Mouse (Mus musculus): ENCODE data around the gene Glce. TPM values are rescaled to one million over a fixed set of nuclear protein-coding genes. Genes with fewer than 3 reads are reported as not detected.

The Glce gene
- polyA plus RNA-seq (2014; fragmentation: Nextera tagmentation; extraction: Ambion mirVana): 24.1 and 25.0 TPM in 2 replicates

GRCm38 (mm10) chr9:62122508-62123215 lies at the start of gene Glce:
TSS of gene Glce (minus strand) at chr9:62122655.
- Histone ChIP-seq H3K27ac (replicated peaks; ENCODE audit: low read depth, low read length) (peak within 1 kb of the TSS; percentile 78; the same call in 1 of the 2 replicates), H3K9me3 (ENCODE audit: control insufficient read depth, low read length) (no peaks in the 10 kb centered on the region), H3K4me1 (ENCODE audit: control insufficient read depth, insufficient read depth, low read length) (no peaks in the 10 kb centered on the region), H3K36me3 (ENCODE audit: control insufficient read depth, insufficient read depth, low read length) (no peaks in the 10 kb centered on the region), H3K27me3 (ENCODE audit: control insufficient read depth, insufficient read depth, low read length) (no peaks in the 10 kb centered on the region), H3K4me2 (ENCODE audit: low read depth, severe bottlenecking) (peak within 1 kb of the TSS; percentile 74), H3K4me3 (ENCODE audit: low read depth, low read length) (peak within 1 kb of the TSS; percentile 83), H3K9ac (ENCODE audit: low read length) (peak within 1 kb of the TSS; percentile 94)
- WGBS: under 1% methylated on average over 51 of the region's 51 CpGs
- DNase-seq (ENCODE audit: low spot score): peak; percentile 99
- peak; percentile 99 for ATAC-seq (ENCODE audit: insufficient number of reproducible peaks, low FRiP score, low TSS enrichment, low read depth)

DNA sequence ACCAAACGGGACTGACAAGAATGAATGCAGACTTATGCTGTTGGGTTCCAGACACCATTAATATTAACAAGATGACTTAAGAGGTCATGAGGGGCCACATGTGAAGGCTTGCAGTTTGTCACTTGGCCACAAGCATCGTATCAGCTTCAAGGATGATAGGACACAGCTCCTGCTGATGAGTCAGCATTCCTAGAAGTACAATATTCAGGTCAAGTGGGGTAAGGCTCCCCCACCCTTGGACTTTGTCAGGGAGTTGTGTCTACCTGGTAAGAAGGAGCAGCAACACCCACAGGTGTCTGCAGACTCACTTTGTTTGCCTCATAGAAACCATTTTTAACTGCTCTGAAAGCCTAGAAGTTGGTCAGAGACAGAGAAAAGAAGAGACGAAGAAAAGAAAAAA lies 49.8 kb upstream of the Glce start:
- no peaks in the 10 kb centered on the region for H3K27me3 ChIP-seq (ENCODE audit: control insufficient read depth, insufficient read depth, low read length)
- no peak overlapping the region for H3K27ac ChIP-seq (replicated peaks; ENCODE audit: low read depth, low read length)
- H3K4me3 ChIP-seq (ENCODE audit: low read depth, low read length): no peak overlapping the region
- WGBS: 78% methylated on average over 3 of the region's 3 CpGs
- no peak overlapping the region for H3K9ac ChIP-seq (ENCODE audit: low read length)
- DNase-seq (ENCODE audit: low spot score): no peak
- no peak for ATAC-seq (ENCODE audit: insufficient number of reproducible peaks, low FRiP score, low TSS enrichment, low read depth)
- no peaks in the 10 kb centered on the region for H3K9me3 ChIP-seq (ENCODE audit: control insufficient read depth, low read length)
- H3K36me3 ChIP-seq (ENCODE audit: control insufficient read depth, insufficient read depth, low read length): no peaks in the 10 kb centered on the region
- no peaks in the 10 kb centered on the region for H3K4me1 ChIP-seq (ENCODE audit: control insufficient read depth, insufficient read depth, low read length)
- H3K4me2 ChIP-seq (ENCODE audit: low read depth, severe bottlenecking): no peak overlapping the region

- H3K4me3 ChIP-seq (ENCODE audit: low read depth, low read length): no peak overlapping the region
- no peak overlapping the region for H3K9ac ChIP-seq (ENCODE audit: low read length)
- H3K4me2 ChIP-seq (ENCODE audit: low read depth, severe bottlenecking): no peak overlapping the region
- WGBS: 92% methylated on average over 2 of the region's 2 CpGs
- no peaks in the 10 kb centered on the region for H3K9me3 ChIP-seq (ENCODE audit: control insufficient read depth, low read length)
- H3K27me3 ChIP-seq (ENCODE audit: control insufficient read depth, insufficient read depth, low read length): no peaks in the 10 kb centered on the region
- ATAC-seq (ENCODE audit: insufficient number of reproducible peaks, low FRiP score, low TSS enrichment, low read depth) (no peak), DNase-seq (ENCODE audit: low spot score) (no peak)
- H3K36me3 ChIP-seq (ENCODE audit: control insufficient read depth, insufficient read depth, low read length): no peaks in the 10 kb centered on the region
- no peak overlapping the region for H3K27ac ChIP-seq (replicated peaks; ENCODE audit: low read depth, low read length)
- peaks cover 3% of the 10 kb centered on the region; the same call in 1 of the 2 replicates for H3K4me1 ChIP-seq (ENCODE audit: control insufficient read depth, insufficient read depth, low read length)
These were observed 48.5 kb upstream of the Glce start for GRCm38 (mm10) chr9:62170921-62171320.

GRCm38 (mm10) chr9:62166621-62167020 lies 44.2 kb upstream of the Glce start:
- whole genome bisulfite sequencing: 58% methylated on average over 5 of the region's 5 CpGs
- Histone ChIP-seq H3K27me3 (ENCODE audit: control insufficient read depth, insufficient read depth, low read length) (no peaks in the 10 kb centered on the region), H3K36me3 (ENCODE audit: control insufficient read depth, insufficient read depth, low read length) (no peaks in the 10 kb centered on the region), H3K9me3 (ENCODE audit: control insufficient read depth, low read length) (no peaks in the 10 kb centered on the region), H3K4me3 (ENCODE audit: low read depth, low read length) (no peak overlapping the region), H3K9ac (ENCODE audit: low read length) (no peak overlapping the region), H3K27ac (replicated peaks; ENCODE audit: low read depth, low read length) (no peak overlapping the region), H3K4me1 (ENCODE audit: control insufficient read depth, insufficient read depth, low read length) (peaks cover 3% of the 10 kb centered on the region), H3K4me2 (ENCODE audit: low read depth, severe bottlenecking) (no peak overlapping the region)
- DNase-seq (ENCODE audit: low spot score): no peak
- no peak for ATAC-seq (ENCODE audit: insufficient number of reproducible peaks, low FRiP score, low TSS enrichment, low read depth)

DNA sequence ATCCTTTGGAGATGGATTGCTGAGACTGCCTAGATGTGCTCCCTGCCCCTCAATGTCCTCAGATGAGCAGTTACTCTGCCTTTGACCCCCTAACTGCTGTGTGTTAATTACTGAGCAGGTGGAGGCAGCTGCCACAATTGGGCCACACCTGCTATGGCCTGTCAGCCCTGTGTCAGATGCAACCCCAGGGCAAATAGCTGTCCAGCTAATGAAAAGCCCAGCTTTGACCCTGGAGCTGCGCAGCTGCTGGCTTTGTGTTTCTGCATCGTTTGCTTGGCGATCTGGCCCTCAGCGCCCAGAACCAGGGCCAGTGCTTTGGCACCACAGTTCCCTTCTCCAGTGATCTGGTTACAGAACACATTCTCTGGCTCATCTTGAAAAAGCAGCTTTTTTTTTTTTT lies 43.7 kb upstream of the Glce start:
- H3K9ac ChIP-seq (ENCODE audit: low read length): no peak overlapping the region
- DNase-seq (ENCODE audit: low spot score) (peak; percentile 41), ATAC-seq (ENCODE audit: insufficient number of reproducible peaks, low FRiP score, low TSS enrichment, low read depth) (no peak)
- H3K27ac ChIP-seq (replicated peaks; ENCODE audit: low read depth, low read length): no peak overlapping the region
- H3K4me1 ChIP-seq (ENCODE audit: control insufficient read depth, insufficient read depth, low read length): peaks cover 3% of the 10 kb centered on the region
- no peak overlapping the region for H3K4me3 ChIP-seq (ENCODE audit: low read depth, low read length)
- no peaks in the 10 kb centered on the region for H3K9me3 ChIP-seq (ENCODE audit: control insufficient read depth, low read length)
- no peaks in the 10 kb centered on the region for H3K27me3 ChIP-seq (ENCODE audit: control insufficient read depth, insufficient read depth, low read length)
- H3K4me2 ChIP-seq (ENCODE audit: low read depth, severe bottlenecking): no peak overlapping the region
- no peaks in the 10 kb centered on the region for H3K36me3 ChIP-seq (ENCODE audit: control insufficient read depth, insufficient read depth, low read length)
- WGBS: 38% methylated on average over 4 of the region's 4 CpGs

DNA sequence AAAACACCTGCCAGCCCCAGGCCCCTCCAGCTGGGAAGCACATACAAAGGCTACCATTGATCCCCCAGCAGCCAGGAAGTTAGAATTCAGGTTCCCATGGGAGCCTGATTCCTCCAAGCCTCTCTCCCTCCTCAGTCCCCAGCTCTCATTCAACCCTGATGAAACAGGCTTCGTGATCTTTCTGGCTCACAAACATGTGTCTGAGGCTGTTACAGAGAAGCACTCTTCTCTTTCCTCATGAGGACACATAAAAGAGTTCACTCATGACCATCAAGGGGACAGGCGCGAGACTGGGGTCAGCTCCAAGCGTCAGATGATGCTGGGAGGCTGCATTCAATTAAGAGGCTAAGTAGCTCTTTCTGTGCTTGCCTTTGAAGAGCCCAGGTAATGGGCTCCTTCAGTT lies 40.4 kb upstream of the Glce start:
- H3K27ac ChIP-seq (replicated peaks; ENCODE audit: low read depth, low read length): no peak overlapping the region
- no peak overlapping the region for H3K4me3 ChIP-seq (ENCODE audit: low read depth, low read length)
- ATAC-seq (ENCODE audit: insufficient number of reproducible peaks, low FRiP score, low TSS enrichment, low read depth) (0 out of 2 replicates have a peak, but pooled peaks have one; percentile 13), DNase-seq (ENCODE audit: low spot score) (peak; percentile 68)
- no peaks in the 10 kb centered on the region for H3K9me3 ChIP-seq (ENCODE audit: control insufficient read depth, low read length)
- peaks cover 3% of the 10 kb centered on the region for H3K4me1 ChIP-seq (ENCODE audit: control insufficient read depth, insufficient read depth, low read length)
- H3K27me3 ChIP-seq (ENCODE audit: control insufficient read depth, insufficient read depth, low read length): no peaks in the 10 kb centered on the region
- no peak overlapping the region for H3K4me2 ChIP-seq (ENCODE audit: low read depth, severe bottlenecking)
- no peaks in the 10 kb centered on the region for H3K36me3 ChIP-seq (ENCODE audit: control insufficient read depth, insufficient read depth, low read length)
- no peak overlapping the region for H3K9ac ChIP-seq (ENCODE audit: low read length)
- WGBS: 15% methylated on average over 4 of the region's 4 CpGs

- Histone ChIP-seq H3K9me3 (ENCODE audit: control insufficient read depth, low read length) (no peaks in the 10 kb centered on the region), H3K4me1 (ENCODE audit: control insufficient read depth, insufficient read depth, low read length) (no peaks in the 10 kb centered on the region; the same call in 1 of the 2 replicates), H3K4me2 (ENCODE audit: low read depth, severe bottlenecking) (no peak overlapping the region), H3K4me3 (ENCODE audit: low read depth, low read length) (no peak overlapping the region), H3K27ac (replicated peaks; ENCODE audit: low read depth, low read length) (no peak overlapping the region), H3K27me3 (ENCODE audit: control insufficient read depth, insufficient read depth, low read length) (no peaks in the 10 kb centered on the region), H3K9ac (ENCODE audit: low read length) (no peak overlapping the region), H3K36me3 (ENCODE audit: control insufficient read depth, insufficient read depth, low read length) (no peaks in the 10 kb centered on the region)
- no peak for DNase-seq (ENCODE audit: low spot score)
- 47% methylated on average over 6 of the region's 6 CpGs for WGBS
- ATAC-seq (ENCODE audit: insufficient number of reproducible peaks, low FRiP score, low TSS enrichment, low read depth): no peak
These were observed 38.3 kb upstream of the Glce start for GRCm38 (mm10) chr9:62160788-62161187.

GRCm38 (mm10) chr9:62158746-62159145 lies 36.3 kb upstream of the Glce start:
- 83% methylated on average over 4 of the region's 4 CpGs for WGBS

More at GRCm38 (mm10) chr9:62158746-62159145, 36.3 kb upstream of the Glce start:
- no peaks in the 10 kb centered on the region for H3K9me3 ChIP-seq (ENCODE audit: control insufficient read depth, low read length)
- no peak overlapping the region for H3K9ac ChIP-seq (ENCODE audit: low read length)
- no peaks in the 10 kb centered on the region for H3K27me3 ChIP-seq (ENCODE audit: control insufficient read depth, insufficient read depth, low read length)
- no peaks in the 10 kb centered on the region for H3K36me3 ChIP-seq (ENCODE audit: control insufficient read depth, insufficient read depth, low read length)
- H3K4me2 ChIP-seq (ENCODE audit: low read depth, severe bottlenecking): no peak overlapping the region
- H3K4me1 ChIP-seq (ENCODE audit: control insufficient read depth, insufficient read depth, low read length): no peaks in the 10 kb centered on the region; the same call in none of the 2 replicates
- ATAC-seq (ENCODE audit: insufficient number of reproducible peaks, low FRiP score, low TSS enrichment, low read depth) (no peak), DNase-seq (ENCODE audit: low spot score) (no peak)
- H3K4me3 ChIP-seq (ENCODE audit: low read depth, low read length): no peak overlapping the region
- H3K27ac ChIP-seq (replicated peaks; ENCODE audit: low read depth, low read length): no peak overlapping the region
